Mouse (Mus musculus): ENCODE data around the gene Snd1.

DNA sequence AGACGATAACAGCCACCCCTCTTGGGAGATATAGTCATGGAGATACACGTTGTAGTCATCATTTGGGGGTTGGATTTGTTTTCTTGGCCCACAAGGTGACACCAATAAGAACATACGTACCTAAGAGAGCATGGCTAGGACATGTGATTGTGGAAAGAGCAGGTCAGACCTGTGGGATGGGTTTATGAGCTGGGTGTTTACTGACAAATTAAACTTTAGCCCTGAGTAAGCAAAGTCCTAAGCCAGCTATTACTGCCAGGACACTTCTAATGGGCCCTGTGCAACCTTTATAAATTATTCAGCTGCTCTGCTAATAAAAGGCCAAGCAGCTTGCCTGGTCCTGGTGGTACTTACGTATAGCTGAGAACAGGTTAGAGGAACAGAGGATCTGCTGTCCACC, 283.4 kb downstream of the Snd1 start:
- TF ChIP-seq CTCF (IDR thresholded peaks at IDR 0.05): no peak
- no peak for TF ChIP-seq EP300 (IDR thresholded peaks at IDR 0.05)

Measured in lung, postnatal 0 days (tissue).